Mouse (Mus musculus) T-helper 17 cell (primary cell): Measurements from ENCODE around the gene Polr3b.

Experiments
- in situ Hi-C, 2 experiments: fragments of 300-600 bp; cut with MboI, MseI; formaldehyde crosslinking; loops; 1 replicate in 1 of 2; 2 replicates in 1 of 2; pipeline ENCODE4 v1.15.1; 2025; ENCODE audit warnings: high pct_unique_total_duplicates in 2 of 2

Polr3b gene

GRCm38 (mm10) chr10:84659281-84659680 lies 37.2 kb downstream of the Polr3b start:
- in situ Hi-C loops = no loop called here

GRCm38 (mm10) chr10:84662138-84662537 lies 40.0 kb downstream of the Polr3b start:
- in situ Hi-C loops = no loop called here

GRCm38 (mm10) chr10:84665713-84666260 lies 43.7 kb downstream of the Polr3b start:
- in situ Hi-C loops = no loop called here

GRCm38 (mm10) chr10:84675653-84676052 lies 53.6 kb downstream of the Polr3b start:
- in situ Hi-C loops = no loop called here

GRCm38 (mm10) chr10:84676511-84676910 lies 54.4 kb downstream of the Polr3b start:
- in situ Hi-C loops = no loop called here

GRCm38 (mm10) chr10:84677871-84678270 lies 55.8 kb downstream of the Polr3b start:
- in situ Hi-C loops = no loop called here

- in situ Hi-C loops = no loop called here
Measured at GRCm38 (mm10) chr10:84678441-84678840, 56.3 kb downstream of the Polr3b start.

GRCm38 (mm10) chr10:84685444-84686121 lies 63.5 kb downstream of the Polr3b start:
- in situ Hi-C loops = no loop called here

GRCm38 (mm10) chr10:84686122-84686497 lies 64.0 kb downstream of the Polr3b start:
- in situ Hi-C loops = no loop called here

GRCm38 (mm10) chr10:84686705-84687104 lies 64.6 kb downstream of the Polr3b start:
- in situ Hi-C loops = no loop called here

- in situ Hi-C loops = no loop called here
Measured at GRCm38 (mm10) chr10:84687736-84688135, 65.6 kb downstream of the Polr3b start.

GRCm38 (mm10) chr10:84689846-84690245 lies 67.8 kb downstream of the Polr3b start:
- in situ Hi-C loops = no loop called here

GRCm38 (mm10) chr10:84690818-84691217 lies 68.7 kb downstream of the Polr3b start:
- in situ Hi-C loops = no loop called here

GRCm38 (mm10) chr10:84691692-84692091 lies 69.6 kb downstream of the Polr3b start:
- in situ Hi-C loops = no loop called here

- in situ Hi-C loops = no loop called here
Measured at GRCm38 (mm10) chr10:84693841-84694638, 71.9 kb downstream of the Polr3b start.

GRCm38 (mm10) chr10:84700236-84700987 lies 78.3 kb downstream of the Polr3b start:
- in situ Hi-C loops = no loop called here

GRCm38 (mm10) chr10:84701110-84701509 lies 79.0 kb downstream of the Polr3b start:
- in situ Hi-C loops = no loop called here

- in situ Hi-C loops = no loop called here
Measured at GRCm38 (mm10) chr10:84702115-84702514, 80.0 kb downstream of the Polr3b start.

- in situ Hi-C loops = no loop called here
Measured at GRCm38 (mm10) chr10:84704594-84704993, 82.5 kb downstream of the Polr3b start.

- in situ Hi-C loops = no loop called here
Measured at GRCm38 (mm10) chr10:84705234-84705633, 83.1 kb downstream of the Polr3b start.

- in situ Hi-C loops = no loop called here
Measured at GRCm38 (mm10) chr10:84706543-84706942, 84.5 kb downstream of the Polr3b start.

GRCm38 (mm10) chr10:84707226-84707625 lies 85.1 kb downstream of the Polr3b start:
- in situ Hi-C loops = no loop called here
